Mouse (Mus musculus) heart, embryonic 15.5 days (tissue): ENCODE measurements at regions not wholly inside any gene's neighbourhood (a gene's known extent, or its start where the extent isn't known, plus 50 kb on each side); places are given as distances from the start of the nearest gene placed in this dataset.

Experiments used
- ATAC-seq: fragments of 200-750 bp; cut with Nextera tagmentation; replicated peaks from 2 replicates; pipeline ENCODE4 v1.8.0; 2017; ENCODE audit warnings: low read depth, moderate TSS enrichment; ENCODE audit not compliant: insufficient number of reproducible peaks, insufficient read depth, low FRiP score
- H3K27ac ChIP-seq: fragments of 300-500 bp; sonication (generic); 2 replicates; pipeline ENCODE4 v1.5.1; 2015; ENCODE audit warnings: mild to moderate bottlenecking, inconsistent platforms
- H3K27me3 ChIP-seq: fragments of 300-500 bp; sonication (generic); 2 replicates; pipeline ENCODE4 v1.6.1; 2015; ENCODE audit warnings: inconsistent platforms
- H3K36me3 ChIP-seq: fragments of 300-500 bp; sonication (generic); 2 replicates; pipeline ENCODE4 v1.6.1; 2015; ENCODE audit warnings: mild to moderate bottlenecking, inconsistent platforms
- H3K4me1 ChIP-seq: fragments of 300-500 bp; sonication (generic); replicated peaks from 2 replicates; pipeline ENCODE4 v1.6.1; 2015; ENCODE audit warnings: inconsistent platforms
- H3K4me2 ChIP-seq: fragments of 300-500 bp; sonication (generic); 2 replicates; pipeline ENCODE4 v1.6.1; 2015; ENCODE audit warnings: inconsistent platforms, mild to moderate bottlenecking, moderate library complexity
- H3K4me3 ChIP-seq: fragments of 300-500 bp; sonication (generic); 2 replicates; pipeline ENCODE4 v1.5.1; 2015; ENCODE audit warnings: mild to moderate bottlenecking, inconsistent platforms
- H3K9ac ChIP-seq: fragments of 300-500 bp; sonication (generic); 2 replicates; pipeline ENCODE4 v1.6.1; 2015; ENCODE audit warnings: mild to moderate bottlenecking, inconsistent platforms
- H3K9me3 ChIP-seq: fragments of 300-500 bp; sonication (generic); replicated peaks from 2 replicates; pipeline ENCODE4 v1.6.1; 2016; ENCODE audit warnings: inconsistent platforms
- WGBS: fragments of 180-500 bp; shearing (Covaris S2); methylation state at CpG from one replicate; pipeline ENCODE4 v1.1.7; 2015; ENCODE audit warnings: mixed read lengths; 5-methylcytosine and 5-hydroxymethylcytosine counted together

DNA sequence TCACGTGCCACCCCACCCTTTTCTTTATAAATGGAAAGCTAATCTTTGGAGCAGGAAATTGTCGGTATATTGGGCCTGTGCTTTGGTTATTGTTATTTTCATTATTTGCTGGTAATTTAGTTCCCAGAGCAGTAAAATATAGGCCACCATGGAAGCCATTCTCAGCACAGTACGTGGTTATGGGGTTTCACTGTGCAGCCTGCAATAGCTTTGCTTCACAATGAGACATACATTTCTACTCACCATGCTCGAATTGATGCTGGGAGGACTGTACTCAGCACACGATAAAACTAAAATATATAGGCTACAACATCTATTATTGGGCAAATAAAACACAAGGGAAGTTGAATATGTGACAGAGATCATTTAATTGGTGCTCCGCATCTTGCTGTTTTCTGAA, 282.0 kb downstream of the Kctd12 start:
- Histone ChIP-seq H3K27ac (no peak overlapping the region), H3K36me3 (no peaks in the 10 kb centered on the region), H3K9me3 (no peaks in the 10 kb centered on the region), H3K4me3 (no peak overlapping the region), H3K4me2 (no peak overlapping the region), H3K4me1 (no peaks in the 10 kb centered on the region), H3K9ac (no peak overlapping the region), H3K27me3 (no peaks in the 10 kb centered on the region)
- WGBS = 71% methylated on average over 6 of the region's 6 CpGs
- no peak for ATAC-seq

DNA sequence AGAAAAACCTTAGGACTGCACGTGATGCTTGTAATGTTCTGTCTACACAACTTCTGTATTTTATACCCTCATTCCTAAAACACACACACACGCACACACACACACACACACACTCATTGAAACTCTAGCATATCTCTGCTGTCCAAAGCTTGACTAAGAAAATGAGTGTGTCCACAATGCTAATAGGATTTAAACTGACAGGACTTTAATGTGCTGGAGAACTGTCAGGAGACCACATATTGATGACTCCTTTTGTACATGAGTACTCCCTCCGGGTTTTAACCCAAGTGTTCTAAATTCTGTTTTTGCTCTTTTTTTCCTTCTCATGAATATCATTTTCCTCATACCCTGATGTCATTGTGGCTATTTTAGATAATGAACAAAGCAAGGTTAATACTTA, 283.4 kb downstream of the Kctd12 start:
- H3K4me3 ChIP-seq = no peak overlapping the region
- ATAC-seq = no peak
- no peaks in the 10 kb centered on the region for H3K9me3 ChIP-seq
- H3K27me3 ChIP-seq = no peaks in the 10 kb centered on the region
- H3K36me3 ChIP-seq = no peaks in the 10 kb centered on the region
- 82% methylated on average over 3 of the region's 3 CpGs for WGBS
- no peaks in the 10 kb centered on the region for H3K4me1 ChIP-seq
- H3K27ac ChIP-seq = no peak overlapping the region
- H3K4me2 ChIP-seq = no peak overlapping the region
- H3K9ac ChIP-seq = no peak overlapping the region

DNA sequence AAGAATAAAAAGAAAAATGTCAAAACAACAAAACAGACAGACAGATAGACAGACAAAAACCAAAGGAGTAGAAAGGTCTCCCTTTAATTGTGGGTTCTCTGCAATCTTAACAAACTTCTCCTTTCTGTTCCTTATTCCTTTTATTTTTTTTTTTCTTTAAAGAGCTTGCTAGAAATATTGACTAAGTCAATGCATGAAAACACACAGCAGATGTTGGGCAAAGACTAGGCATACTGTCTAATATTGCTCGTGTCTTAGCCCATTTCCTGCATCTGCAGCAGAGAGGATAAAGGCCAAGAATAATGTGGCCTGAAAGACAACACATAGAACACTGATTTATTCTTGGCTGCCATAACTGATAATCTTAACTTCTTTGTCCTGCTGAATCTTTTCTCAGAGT, 295.6 kb downstream of the Kctd12 start:
- H3K4me1 ChIP-seq = no peaks in the 10 kb centered on the region
- no peak for ATAC-seq
- 52% methylated on average over 1 of the region's 1 CpGs for WGBS

DNA sequence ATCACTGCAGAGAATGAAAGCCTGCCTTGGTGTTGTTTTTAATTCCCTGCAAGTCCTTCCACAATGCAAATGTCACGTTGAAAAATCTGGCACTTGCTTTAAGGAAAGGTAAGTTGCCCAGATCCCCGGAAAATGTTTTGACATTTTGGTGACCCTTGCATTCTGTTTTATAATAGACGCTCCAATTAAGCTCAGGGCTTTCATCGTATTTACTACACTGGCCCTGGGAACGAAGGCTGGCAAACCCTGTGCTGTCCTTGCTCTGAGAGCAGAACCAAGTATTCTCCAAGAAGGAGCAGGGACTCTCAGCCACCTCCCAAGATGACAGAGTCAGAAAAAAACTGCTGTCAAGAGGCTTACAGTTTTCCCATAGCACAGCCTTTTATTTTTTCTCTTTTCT, 305.9 kb downstream of the Kctd12 start:
- Histone ChIP-seq H3K4me1 (no peaks in the 10 kb centered on the region), H3K27me3 (no peaks in the 10 kb centered on the region), H3K4me2 (no peak overlapping the region), H3K27ac (no peak overlapping the region), H3K9me3 (no peaks in the 10 kb centered on the region), H3K36me3 (no peaks in the 10 kb centered on the region), H3K9ac (no peak overlapping the region), H3K4me3 (no peak overlapping the region)
- ATAC-seq = no peak
- WGBS = 71% methylated on average over 5 of the region's 5 CpGs

More for the DNA sequence above, 295.6 kb downstream of the Kctd12 start:
- H3K9ac ChIP-seq = no peak overlapping the region
- no peak overlapping the region for H3K4me3 ChIP-seq
- H3K27me3 ChIP-seq = no peaks in the 10 kb centered on the region
- H3K9me3 ChIP-seq = no peaks in the 10 kb centered on the region
- H3K27ac ChIP-seq = no peak overlapping the region
- no peaks in the 10 kb centered on the region for H3K36me3 ChIP-seq
- H3K4me2 ChIP-seq = no peak overlapping the region

DNA sequence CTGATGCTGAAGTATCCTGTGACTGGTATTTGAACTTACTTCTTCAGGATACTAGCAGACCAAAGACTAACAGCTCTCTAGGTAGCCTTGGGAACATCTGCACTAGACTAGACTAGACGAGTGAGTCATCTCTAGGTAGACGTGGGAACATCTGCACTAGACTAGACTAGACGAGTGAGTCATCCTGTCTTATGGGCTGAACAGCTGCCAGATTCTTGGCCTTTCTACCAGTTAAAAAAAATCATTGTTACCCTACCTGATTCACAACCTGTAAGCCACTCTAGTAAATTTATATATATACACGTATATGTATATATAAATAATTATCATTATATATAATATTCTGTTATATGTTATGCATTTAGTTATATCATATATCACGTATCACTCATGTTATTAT, 307.8 kb downstream of the Kctd12 start:
- no peak overlapping the region for H3K4me3 ChIP-seq
- 78% methylated on average over 5 of the region's 5 CpGs for WGBS
- ATAC-seq = no peak

DNA sequence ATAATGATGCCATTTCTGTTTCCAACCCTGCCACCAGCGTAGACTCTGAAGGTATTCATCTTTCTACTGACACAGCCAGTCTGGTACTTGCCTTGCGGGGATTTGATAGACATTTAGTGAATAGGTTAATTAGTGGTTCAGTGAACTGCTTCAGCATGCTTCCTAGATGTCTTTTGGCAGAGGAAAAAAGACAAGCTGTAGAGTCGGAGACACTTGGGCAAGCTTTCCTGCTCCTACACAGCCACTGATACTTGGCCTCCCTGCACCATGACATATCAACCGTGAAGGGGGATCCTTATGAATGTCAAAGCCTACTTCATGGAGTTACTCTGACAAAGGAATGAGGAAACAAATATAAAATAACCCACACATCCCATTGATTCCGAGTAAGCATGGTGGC, 308.7 kb downstream of the Kctd12 start:
- ATAC-seq = no peak
- no peak overlapping the region for H3K9ac ChIP-seq
- H3K4me2 ChIP-seq = no peak overlapping the region
- 77% methylated on average over 5 of the region's 5 CpGs for WGBS
- H3K4me1 ChIP-seq = no peaks in the 10 kb centered on the region
- H3K9me3 ChIP-seq = no peaks in the 10 kb centered on the region
- H3K36me3 ChIP-seq = no peaks in the 10 kb centered on the region
- H3K27ac ChIP-seq = no peak overlapping the region
- no peaks in the 10 kb centered on the region for H3K27me3 ChIP-seq
- H3K4me3 ChIP-seq = no peak overlapping the region

More for the DNA sequence above, 307.8 kb downstream of the Kctd12 start:
- Histone ChIP-seq H3K9me3 (no peaks in the 10 kb centered on the region), H3K4me1 (no peaks in the 10 kb centered on the region), H3K4me2 (no peak overlapping the region), H3K36me3 (no peaks in the 10 kb centered on the region), H3K27ac (no peak overlapping the region), H3K27me3 (no peaks in the 10 kb centered on the region), H3K9ac (no peak overlapping the region)

DNA sequence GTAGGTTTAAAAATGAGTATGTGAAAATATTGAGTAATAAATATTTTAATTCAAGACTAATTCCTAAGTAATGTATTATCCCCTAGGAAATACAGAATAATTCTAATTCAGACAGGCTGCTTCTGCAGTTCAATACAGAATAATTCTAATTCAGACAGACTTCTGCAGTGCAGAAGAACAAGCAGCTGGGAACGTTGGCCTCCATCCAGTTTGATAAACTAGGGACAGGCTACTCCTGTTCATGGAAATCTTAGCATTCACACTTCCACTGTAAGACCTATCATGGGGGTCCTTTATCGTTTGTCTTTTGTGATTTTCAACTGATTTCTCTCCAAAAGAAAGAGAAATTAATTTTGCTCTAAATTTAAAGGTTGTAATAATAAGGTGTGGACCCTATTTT, 319.2 kb downstream of the Kctd12 start:
- Histone ChIP-seq H3K9me3 (no peaks in the 10 kb centered on the region), H3K27ac (no peak overlapping the region), H3K4me1 (no peaks in the 10 kb centered on the region), H3K27me3 (no peaks in the 10 kb centered on the region), H3K4me2 (no peak overlapping the region), H3K9ac (no peak overlapping the region), H3K36me3 (no peaks in the 10 kb centered on the region), H3K4me3 (no peak overlapping the region)
- ATAC-seq = no peak
- WGBS = 32% methylated on average over 2 of the region's 2 CpGs

DNA sequence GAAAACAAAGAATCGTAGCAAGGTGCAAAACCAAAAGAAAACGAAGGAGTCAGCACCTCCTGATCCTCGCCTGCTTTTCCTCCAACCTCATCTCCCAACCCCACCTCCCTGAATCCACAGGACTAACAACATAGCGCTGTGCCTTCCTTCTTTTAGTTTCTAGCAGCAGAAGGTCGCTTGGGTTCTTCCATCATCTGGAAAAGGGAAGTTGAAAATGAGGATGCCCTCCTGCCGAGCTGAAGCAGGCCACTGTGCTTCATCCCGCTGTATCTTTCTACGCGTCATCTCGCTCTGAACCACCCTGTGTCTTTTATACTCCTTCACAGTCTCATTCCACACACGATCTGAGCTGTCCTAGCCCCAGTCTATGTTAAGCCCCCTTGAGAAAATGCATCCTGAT, 322.1 kb downstream of the Kctd12 start:
- Histone ChIP-seq H3K9me3 (no peaks in the 10 kb centered on the region), H3K4me1 (no peaks in the 10 kb centered on the region), H3K27me3 (no peaks in the 10 kb centered on the region), H3K36me3 (no peaks in the 10 kb centered on the region), H3K4me2 (no peak overlapping the region), H3K9ac (no peak overlapping the region), H3K27ac (no peak overlapping the region), H3K4me3 (no peak overlapping the region)
- no peak for ATAC-seq
- whole genome bisulfite sequencing = 73% methylated on average over 11 of the region's 11 CpGs

DNA sequence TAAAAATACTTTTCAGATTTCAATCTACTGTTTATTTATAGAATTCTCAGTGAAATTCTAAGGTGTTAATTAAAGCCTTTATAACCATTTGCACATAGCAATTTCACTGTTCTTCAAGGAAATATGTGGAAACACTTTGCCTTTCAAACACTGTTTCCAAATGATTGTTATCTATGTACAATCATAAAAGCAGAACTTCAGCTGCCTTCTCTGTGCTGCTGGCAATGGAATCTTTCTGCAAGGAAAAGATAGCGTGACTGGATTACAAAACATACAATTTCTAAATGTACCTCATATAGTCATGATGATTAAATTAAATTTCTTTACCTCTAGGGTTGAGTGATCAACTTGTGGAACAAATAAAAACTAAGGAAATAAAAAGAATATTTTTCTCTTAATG, 326.2 kb downstream of the Kctd12 start:
- H3K9ac ChIP-seq = no peak overlapping the region
- H3K4me1 ChIP-seq = no peaks in the 10 kb centered on the region
- H3K27me3 ChIP-seq = no peaks in the 10 kb centered on the region
- H3K36me3 ChIP-seq = no peaks in the 10 kb centered on the region
- H3K4me2 ChIP-seq = no peak overlapping the region
- H3K27ac ChIP-seq = no peak overlapping the region
- no peaks in the 10 kb centered on the region for H3K9me3 ChIP-seq
- H3K4me3 ChIP-seq = no peak overlapping the region
- 75% methylated on average over 1 of the region's 1 CpGs for WGBS
- ATAC-seq = no peak

DNA sequence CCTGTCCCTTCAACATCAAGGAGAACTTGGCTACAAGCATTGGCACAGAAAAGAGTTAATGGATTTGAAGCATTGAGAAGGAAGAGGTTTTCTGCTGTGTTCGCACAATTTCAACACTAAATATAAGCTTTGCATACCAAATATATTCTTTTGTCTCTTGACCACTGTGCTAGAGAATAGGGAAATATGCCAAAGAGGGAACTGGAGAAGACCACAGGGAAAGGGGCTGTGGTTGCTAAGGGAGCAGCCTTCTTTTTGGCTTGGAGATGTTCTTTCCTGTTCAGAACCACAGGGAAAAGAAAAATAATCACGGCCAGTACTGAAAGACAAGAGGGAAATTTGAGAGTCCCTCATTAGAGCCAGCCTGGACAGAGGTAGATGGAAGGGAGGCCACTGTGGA, 352.8 kb downstream of the Kctd12 start:
- WGBS = 65% methylated on average over 2 of the region's 2 CpGs
- Histone ChIP-seq H3K9me3 (no peaks in the 10 kb centered on the region), H3K4me3 (no peak overlapping the region), H3K4me1 (no peaks in the 10 kb centered on the region), H3K27ac (no peak overlapping the region), H3K4me2 (no peak overlapping the region), H3K27me3 (no peaks in the 10 kb centered on the region), H3K9ac (no peak overlapping the region), H3K36me3 (no peaks in the 10 kb centered on the region)
- no peak for ATAC-seq

DNA sequence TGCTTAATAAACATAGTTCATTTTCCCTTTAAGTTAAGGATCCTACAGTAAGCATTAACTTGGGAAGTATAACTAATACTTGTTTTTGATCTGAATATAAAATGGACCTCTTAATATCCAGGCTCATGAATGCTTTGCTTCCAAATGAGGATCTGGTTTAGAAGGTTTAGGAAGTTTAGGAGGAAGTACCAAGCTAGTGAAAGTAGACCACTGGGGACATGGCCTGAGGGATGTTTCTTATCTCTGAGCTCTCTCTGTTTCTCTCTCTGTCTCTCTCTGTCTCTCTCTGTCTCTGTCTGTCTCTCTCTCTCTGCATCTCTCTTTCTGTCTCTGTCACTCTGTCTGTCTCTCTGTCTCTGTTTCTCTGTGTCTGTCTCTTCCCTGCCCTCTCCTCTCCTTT, 360.9 kb downstream of the Kctd12 start:
- Histone ChIP-seq H3K9ac (no peak overlapping the region), H3K36me3 (no peaks in the 10 kb centered on the region), H3K4me1 (no peaks in the 10 kb centered on the region), H3K4me3 (no peak overlapping the region), H3K27ac (no peak overlapping the region), H3K4me2 (no peak overlapping the region), H3K9me3 (no peaks in the 10 kb centered on the region), H3K27me3 (no peaks in the 10 kb centered on the region)
- ATAC-seq = no peak

DNA sequence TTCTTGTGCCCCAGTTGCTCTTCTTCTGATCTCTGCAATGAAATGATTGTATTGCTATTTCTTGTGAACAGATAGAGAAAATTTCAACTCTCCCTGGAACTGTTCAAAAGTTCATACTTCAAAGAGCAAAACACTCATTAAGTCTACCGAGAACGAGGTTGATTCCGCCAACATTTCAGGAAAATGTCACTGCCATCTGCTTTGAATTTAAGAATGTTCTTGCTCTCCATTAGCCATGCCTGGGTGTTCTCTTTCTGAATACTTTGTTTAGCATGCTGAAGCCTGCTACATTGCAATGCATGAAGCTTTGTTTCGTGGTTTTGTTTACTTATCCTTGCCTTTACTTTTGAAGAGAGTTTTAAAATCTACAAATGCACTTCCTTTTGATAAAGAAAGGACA, 363.4 kb downstream of the Kctd12 start:
- no peak for ATAC-seq
- Histone ChIP-seq H3K27me3 (no peaks in the 10 kb centered on the region), H3K4me1 (no peaks in the 10 kb centered on the region), H3K4me2 (no peak overlapping the region), H3K4me3 (no peak overlapping the region), H3K9me3 (no peaks in the 10 kb centered on the region), H3K36me3 (no peaks in the 10 kb centered on the region), H3K27ac (no peak overlapping the region), H3K9ac (no peak overlapping the region)
- WGBS = 59% methylated on average over 4 of the region's 4 CpGs
